Mouse (Mus musculus) liver, embryonic 13.5 days (tissue): ENCODE measurements around the gene Gmeb2. TPM values are rescaled to one million over a fixed set of nuclear protein-coding genes. Genes with fewer than 3 reads are reported as not detected.
A peak's percentile ranks its signal among the peaks of the same experiment; 100 is the strongest.

Experiments used
- ATAC-seq: fragments of 200-750 bp; cut with Nextera tagmentation; 2 replicates; pipeline ENCODE4 v1.8.0; 2017; ENCODE audit warnings: low read depth, mild to moderate bottlenecking, moderate number of reproducible peaks, moderate library complexity
- DNase-seq: peaks from one replicate; pipeline ENCODE4 v3.0.0; 2022
- H3K27ac ChIP-seq: fragments of 300-500 bp; sonication (generic); 2 replicates; pipeline ENCODE4 v1.5.1; 2015; ENCODE audit warnings: moderate library complexity, mild to moderate bottlenecking, inconsistent platforms
- H3K27me3 ChIP-seq: fragments of 300-500 bp; sonication (generic); 2 replicates; pipeline ENCODE4 v1.6.1; 2015; ENCODE audit warnings: mild to moderate bottlenecking, inconsistent platforms
- H3K36me3 ChIP-seq: fragments of 300-500 bp; sonication (generic); 2 replicates; pipeline ENCODE4 v1.6.1; 2015; ENCODE audit warnings: mild to moderate bottlenecking, inconsistent platforms
- H3K4me1 ChIP-seq: fragments of 300-500 bp; sonication (generic); replicated peaks from 2 replicates; pipeline ENCODE4 v1.6.1; 2015; ENCODE audit warnings: inconsistent platforms
- H3K4me2 ChIP-seq: fragments of 300-500 bp; sonication (generic); 2 replicates; pipeline ENCODE4 v1.6.1; 2015; ENCODE audit warnings: inconsistent platforms, mild to moderate bottlenecking, moderate library complexity
- H3K4me3 ChIP-seq: fragments of 300-500 bp; sonication (generic); replicated peaks from 2 replicates; pipeline ENCODE4 v1.5.1; 2015; ENCODE audit warnings: mild to moderate bottlenecking, inconsistent platforms
- H3K9ac ChIP-seq: fragments of 300-500 bp; sonication (generic); 2 replicates; pipeline ENCODE4 v1.6.1; 2015; ENCODE audit warnings: mild to moderate bottlenecking, inconsistent platforms
- H3K9me3 ChIP-seq: fragments of 300-500 bp; sonication (generic); replicated peaks from 2 replicates; pipeline ENCODE4 v1.6.1; 2016; ENCODE audit warnings: inconsistent platforms
- WGBS: fragments of 180-500 bp; shearing (Covaris S2); methylation state at CpG from one replicate; pipeline ENCODE4 v1.1.7; 2015; ENCODE audit not compliant: insufficient replicate concordance; 5-methylcytosine and 5-hydroxymethylcytosine counted together
- polyA plus RNA-seq: library from polyadenylated mRNA; unstranded; fragments of >200 nt; fragmentation: Nextera tagmentation; extraction: Ambion mirVana; gene quantifications from 2 replicates; pipeline ENCODE4 v1.2.1, GENCODE M21; 2015

Gene Gmeb2
- polyA plus RNA-seq, 1 experiment from 2014 or later: 8.1 TPM

DNA sequence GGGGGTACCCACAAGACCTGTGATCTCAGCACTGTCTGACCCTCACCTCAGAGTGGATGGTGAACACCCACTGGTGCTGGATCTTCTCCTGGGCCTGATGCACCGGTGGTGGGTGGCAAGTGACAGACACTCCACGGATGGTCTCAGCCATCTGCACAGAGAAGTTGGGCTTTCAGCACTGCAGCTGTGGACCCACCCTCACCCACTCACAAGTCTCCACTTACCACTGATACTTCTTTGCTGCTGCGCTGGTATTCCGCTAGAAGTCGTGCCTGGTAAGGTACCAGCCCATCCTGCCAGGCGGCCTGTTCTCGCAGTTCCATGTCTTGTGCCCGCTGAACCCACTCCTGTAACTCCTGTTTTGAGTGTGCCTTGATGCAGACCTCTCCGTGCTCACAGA is 48.6 kb downstream of the Gmeb2 start:
- WGBS: 92% methylated on average over 9 of the region's 9 CpGs
- Histone ChIP-seq H3K4me1 (peaks cover 36% of the 10 kb centered on the region), H3K9ac (no peak overlapping the region), H3K9me3 (no peaks in the 10 kb centered on the region), H3K4me3 (no peak overlapping the region), H3K4me2 (0 out of 2 replicates have a peak overlapping the region, but pooled peaks have one; percentile 12), H3K27me3 (no peaks in the 10 kb centered on the region), H3K36me3 (peaks cover 50% of the 10 kb centered on the region), H3K27ac (no peak overlapping the region)
- no peak for ATAC-seq
- DNase-seq: no peak

DNA sequence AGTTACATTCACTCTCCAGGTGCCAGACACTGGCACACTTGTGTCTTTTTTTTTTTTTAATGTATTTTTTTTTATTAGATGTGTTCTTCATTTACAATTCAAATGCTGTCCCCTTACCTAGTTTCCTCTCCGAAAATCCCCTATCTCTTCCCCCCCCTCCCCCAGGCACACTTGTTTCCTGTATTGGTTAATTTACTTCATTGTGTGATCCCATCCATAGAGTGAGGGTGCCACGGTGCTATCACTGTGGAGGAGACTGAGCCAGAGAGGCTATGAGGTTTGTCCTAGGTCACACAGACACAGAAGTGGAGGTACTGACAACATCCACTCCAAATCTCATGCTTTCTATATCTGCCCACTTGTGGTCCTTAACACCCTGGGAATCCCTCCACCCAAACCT is 49.0 kb downstream of the Gmeb2 start:
- 51% methylated on average over 2 of the region's 2 CpGs for WGBS
- no peak overlapping the region for H3K4me3 ChIP-seq
- H3K9ac ChIP-seq: no peak overlapping the region
- H3K27ac ChIP-seq: no peak overlapping the region
- H3K9me3 ChIP-seq: no peaks in the 10 kb centered on the region
- H3K4me1 ChIP-seq: peaks cover 32% of the 10 kb centered on the region
- ATAC-seq (no peak), DNase-seq (no peak)
- H3K4me2 ChIP-seq: no peak overlapping the region
- H3K36me3 ChIP-seq: peaks cover 54% of the 10 kb centered on the region
- no peaks in the 10 kb centered on the region for H3K27me3 ChIP-seq

DNA sequence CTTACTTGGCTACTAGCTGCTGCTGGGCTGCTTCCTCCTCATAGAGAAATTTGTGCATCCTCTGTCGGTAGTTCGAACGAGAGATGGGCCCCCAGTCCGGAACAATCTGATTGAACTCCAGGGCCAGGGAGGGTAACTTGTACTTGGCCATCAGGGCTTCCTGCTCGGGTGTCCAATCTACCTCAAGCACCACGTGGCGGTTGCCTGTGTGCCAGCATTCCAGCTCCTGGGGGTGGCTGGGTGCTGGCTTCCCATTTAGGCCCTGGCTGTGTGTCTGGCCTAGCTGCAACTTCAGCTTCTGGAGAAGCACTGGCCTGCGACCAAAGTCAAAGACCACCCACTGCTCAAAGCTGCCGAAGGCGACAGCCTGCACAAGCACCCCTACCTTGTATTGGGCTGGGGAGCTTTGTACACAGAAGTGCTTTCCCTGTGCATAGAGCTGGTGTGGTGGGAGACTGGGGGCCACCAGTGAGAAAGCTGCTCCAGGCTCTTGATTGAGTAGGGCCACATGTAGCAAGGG is 49.7 kb downstream of the Gmeb2 start:
- H3K36me3 ChIP-seq: peaks cover 61% of the 10 kb centered on the region
- WGBS: 76% methylated on average over 10 of the region's 10 CpGs
- DNase-seq: no peak
- H3K9ac ChIP-seq: no peak overlapping the region; the same call in 1 of the 2 replicates
- no peak overlapping the region for H3K27ac ChIP-seq
- no peak overlapping the region for H3K4me3 ChIP-seq
- H3K9me3 ChIP-seq: no peaks in the 10 kb centered on the region
- no peaks in the 10 kb centered on the region for H3K27me3 ChIP-seq
- no peak overlapping the region for H3K4me2 ChIP-seq
- H3K4me1 ChIP-seq: peaks cover 30% of the 10 kb centered on the region
- no peak for ATAC-seq

DNA sequence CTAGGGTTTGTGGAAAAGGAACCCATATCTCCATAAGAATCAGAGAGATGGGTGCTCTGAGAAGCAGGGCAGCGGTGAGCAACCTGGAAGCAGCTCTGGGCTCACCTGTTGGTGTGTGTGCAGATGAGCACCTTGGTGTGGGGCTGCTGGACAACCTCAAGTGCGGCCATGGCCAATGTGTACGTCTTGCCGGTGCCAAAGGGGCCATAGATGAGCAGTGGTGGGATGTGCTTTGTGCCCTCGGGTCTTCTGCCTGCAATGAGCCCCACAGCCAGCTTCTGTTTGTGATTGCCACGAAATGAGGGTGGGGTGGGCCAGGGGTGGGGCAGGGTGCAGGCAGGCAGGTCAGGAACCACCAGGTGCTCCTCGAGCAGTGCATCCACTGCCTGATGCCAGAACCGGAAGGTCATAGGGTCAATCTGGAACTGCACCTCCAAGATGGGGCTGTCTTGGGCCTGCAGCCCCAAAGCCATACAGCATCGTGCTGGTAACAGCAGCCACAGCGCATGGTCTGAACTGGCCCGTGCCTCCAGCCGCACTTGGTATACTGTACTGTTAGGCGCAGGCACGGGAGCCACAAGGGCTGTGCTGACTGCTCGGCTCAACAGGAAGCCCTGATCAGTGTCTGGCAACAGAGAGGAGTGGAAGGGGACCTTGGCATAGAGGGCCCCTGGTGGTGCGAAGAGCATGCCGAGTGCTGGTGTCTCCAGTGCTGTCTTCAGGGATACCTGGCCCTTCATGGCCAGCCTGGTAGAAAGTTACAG is 50.4 kb downstream of the Gmeb2 start:
- no peaks in the 10 kb centered on the region for H3K9me3 ChIP-seq
- no peak for ATAC-seq
- WGBS: 81% methylated on average over 17 of the region's 17 CpGs
- H3K4me1 ChIP-seq: peaks cover 24% of the 10 kb centered on the region
- H3K36me3 ChIP-seq: peaks cover 68% of the 10 kb centered on the region
- H3K27ac ChIP-seq: no peak overlapping the region
- no peak overlapping the region for H3K4me2 ChIP-seq
- H3K9ac ChIP-seq: no peak overlapping the region; the same call in 1 of the 2 replicates
- no peak overlapping the region for H3K4me3 ChIP-seq
- no peak for DNase-seq
- no peaks in the 10 kb centered on the region for H3K27me3 ChIP-seq

DNA sequence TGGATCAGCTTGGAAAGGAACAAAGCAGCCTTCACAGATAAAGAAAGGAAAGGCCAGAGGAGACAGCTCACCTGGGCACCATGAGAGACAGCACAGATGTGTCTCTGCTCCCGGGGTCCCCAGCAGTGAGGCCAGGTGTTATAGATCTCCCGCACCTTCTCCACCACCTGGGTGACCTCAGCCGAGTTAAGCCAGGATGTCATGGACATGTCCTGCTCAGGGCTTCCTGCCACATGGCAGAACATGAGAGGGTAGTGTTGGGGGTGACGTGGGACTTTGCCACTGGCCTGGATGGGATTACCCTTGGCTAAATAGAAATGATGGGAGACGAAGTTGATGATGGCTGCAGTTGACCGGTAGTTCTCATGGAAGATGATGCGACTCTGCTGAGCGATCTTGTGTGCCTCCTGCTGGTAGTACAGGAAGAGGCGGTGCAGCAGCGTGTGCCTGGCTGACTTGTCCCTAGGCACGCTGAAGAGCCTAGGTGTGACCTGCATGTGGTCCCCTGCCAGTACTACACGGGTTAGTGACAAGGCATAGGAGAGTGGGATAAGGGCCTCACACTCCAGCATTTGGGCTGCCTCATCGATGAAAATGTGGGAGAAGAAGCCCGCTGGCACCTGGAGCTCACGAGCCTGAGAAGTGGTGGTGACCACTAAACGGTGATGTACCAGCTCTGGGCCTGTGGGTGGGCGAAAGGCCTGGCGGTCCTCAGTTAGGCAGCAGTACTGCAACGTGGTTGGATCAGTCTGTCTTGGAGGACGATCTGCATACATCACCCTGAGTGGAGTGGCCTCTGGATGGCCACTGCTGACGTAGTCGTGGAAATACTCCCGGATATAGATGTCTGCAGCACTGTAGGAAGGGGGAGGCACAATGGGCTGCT is 51.9 kb downstream of the Gmeb2 start:
- H3K9ac ChIP-seq: no peak overlapping the region
- DNase-seq (no peak), ATAC-seq (no peak)
- no peak overlapping the region for H3K27ac ChIP-seq
- H3K4me2 ChIP-seq: no peak overlapping the region
- 76% methylated on average over 23 of the region's 23 CpGs for WGBS
- H3K36me3 ChIP-seq: peaks cover 79% of the 10 kb centered on the region
- H3K27me3 ChIP-seq: no peaks in the 10 kb centered on the region
- peaks cover 8% of the 10 kb centered on the region for H3K4me1 ChIP-seq
- H3K9me3 ChIP-seq: no peaks in the 10 kb centered on the region
- H3K4me3 ChIP-seq: no peak overlapping the region

DNA sequence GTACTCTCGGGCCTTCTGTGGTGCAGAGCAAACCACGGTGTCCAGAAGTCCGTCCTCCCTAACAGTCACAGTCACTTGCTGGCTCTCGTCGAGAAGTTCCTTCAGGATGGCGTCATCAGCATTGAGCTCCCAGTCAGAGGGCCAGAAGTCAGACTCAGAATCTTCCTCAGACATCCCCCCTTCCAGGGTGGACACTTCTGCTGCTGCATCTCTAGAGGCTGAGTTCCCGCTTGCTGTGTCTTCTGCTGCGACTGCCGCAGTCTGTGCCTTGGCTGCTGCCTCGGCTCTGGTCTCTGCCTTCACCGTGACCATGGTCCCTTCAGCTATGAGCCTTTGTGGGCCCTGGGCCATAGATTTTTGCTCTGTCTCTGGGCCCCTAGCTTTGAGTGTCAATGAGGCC is 53.2 kb downstream of the Gmeb2 start:
- Histone ChIP-seq H3K4me2 (no peak overlapping the region), H3K9me3 (no peaks in the 10 kb centered on the region), H3K4me1 (peaks cover 4% of the 10 kb centered on the region; the same call in 1 of the 2 replicates), H3K27me3 (no peaks in the 10 kb centered on the region), H3K9ac (no peak overlapping the region), H3K27ac (no peak overlapping the region), H3K36me3 (peaks cover 79% of the 10 kb centered on the region), H3K4me3 (no peak overlapping the region)
- DNase-seq (no peak), ATAC-seq (no peak)
- 86% methylated on average over 11 of the region's 11 CpGs for WGBS

DNA sequence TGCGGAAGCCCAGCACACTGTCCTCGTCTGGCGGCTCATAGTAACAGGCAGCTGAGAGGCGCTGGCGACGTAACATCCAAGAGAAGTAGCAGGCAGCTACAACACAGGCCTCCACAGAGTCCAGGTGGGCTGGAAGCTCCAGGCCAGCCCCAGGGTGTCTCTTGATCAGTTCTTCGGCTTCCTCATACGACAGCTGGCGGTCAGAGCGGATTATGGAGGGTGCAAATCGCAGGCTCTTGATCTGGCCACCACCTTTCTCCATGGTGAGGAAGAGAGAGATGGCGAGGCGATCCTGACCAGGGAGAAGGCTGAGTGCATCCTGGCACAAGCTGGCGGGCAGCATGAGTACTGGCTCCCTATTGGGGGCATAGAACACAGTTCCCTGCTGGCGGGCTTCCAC is 54.4 kb downstream of the Gmeb2 start:
- ATAC-seq: no peak
- H3K4me3 ChIP-seq: no peak overlapping the region
- H3K4me1 ChIP-seq: no peaks in the 10 kb centered on the region
- H3K36me3 ChIP-seq: peaks cover 85% of the 10 kb centered on the region
- no peaks in the 10 kb centered on the region for H3K27me3 ChIP-seq
- H3K9ac ChIP-seq: no peak overlapping the region
- H3K27ac ChIP-seq: no peak overlapping the region
- H3K9me3 ChIP-seq: no peaks in the 10 kb centered on the region
- 84% methylated on average over 15 of the region's 15 CpGs for WGBS
- DNase-seq: no peak
- H3K4me2 ChIP-seq: no peak overlapping the region

DNA sequence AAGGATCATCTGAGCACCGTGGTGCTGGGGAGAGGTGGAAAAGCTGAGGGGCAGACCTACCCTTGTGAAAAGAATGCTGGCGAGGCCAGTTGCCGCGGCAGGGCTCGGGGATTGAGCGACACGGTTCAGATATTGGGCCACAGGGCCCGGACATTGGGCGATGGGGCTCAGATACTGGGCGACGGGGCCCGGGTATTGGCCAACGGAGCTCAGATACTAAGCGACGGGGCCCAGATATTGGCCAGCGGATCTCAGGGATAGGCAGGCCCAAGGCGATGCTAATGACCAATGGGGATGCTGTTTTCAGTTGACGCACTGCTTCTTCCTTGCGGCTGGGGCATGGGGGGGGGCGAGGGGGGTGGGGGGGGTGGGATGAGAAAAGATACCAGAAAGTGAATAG is 56.7 kb downstream of the Gmeb2 start:
- Histone ChIP-seq H3K27me3 (no peaks in the 10 kb centered on the region), H3K36me3 (peaks cover 76% of the 10 kb centered on the region), H3K9me3 (no peaks in the 10 kb centered on the region), H3K4me1 (no peaks in the 10 kb centered on the region), H3K9ac (no peak overlapping the region), H3K4me2 (no peak overlapping the region), H3K27ac (no peak overlapping the region), H3K4me3 (no peak overlapping the region)
- 78% methylated on average over 19 of the region's 20 CpGs for WGBS
- ATAC-seq (no peak), DNase-seq (no peak)

DNA sequence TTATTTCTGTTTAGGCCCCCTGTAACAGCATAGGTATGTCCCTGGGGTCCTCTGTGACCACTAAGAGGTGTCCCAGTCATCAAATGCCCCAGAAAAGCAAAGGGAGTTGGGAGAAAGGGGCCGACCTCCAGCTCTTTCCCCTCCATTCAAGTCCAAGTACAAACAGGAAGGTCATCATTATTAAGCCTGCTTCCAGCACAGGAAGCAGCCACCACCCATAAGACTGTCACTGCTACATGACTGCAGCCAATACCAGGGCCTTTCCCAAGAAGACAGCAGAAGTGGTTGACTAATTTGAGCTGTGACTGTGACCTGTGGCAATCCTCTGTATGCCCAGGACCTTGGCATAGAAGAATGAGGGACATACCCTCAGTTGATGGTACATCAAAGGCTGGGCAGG is 59.5 kb downstream of the Gmeb2 start:
- H3K4me3 ChIP-seq: no peak overlapping the region
- H3K9me3 ChIP-seq: no peaks in the 10 kb centered on the region
- no peaks in the 10 kb centered on the region for H3K27me3 ChIP-seq
- ATAC-seq (no peak), DNase-seq (no peak)
- no peak overlapping the region for H3K9ac ChIP-seq
- H3K27ac ChIP-seq: no peak overlapping the region
- no peak overlapping the region for H3K4me2 ChIP-seq
- H3K36me3 ChIP-seq: peaks cover 53% of the 10 kb centered on the region
- no peaks in the 10 kb centered on the region for H3K4me1 ChIP-seq
- WGBS: 18% methylated on average over 1 of the region's 1 CpGs

DNA sequence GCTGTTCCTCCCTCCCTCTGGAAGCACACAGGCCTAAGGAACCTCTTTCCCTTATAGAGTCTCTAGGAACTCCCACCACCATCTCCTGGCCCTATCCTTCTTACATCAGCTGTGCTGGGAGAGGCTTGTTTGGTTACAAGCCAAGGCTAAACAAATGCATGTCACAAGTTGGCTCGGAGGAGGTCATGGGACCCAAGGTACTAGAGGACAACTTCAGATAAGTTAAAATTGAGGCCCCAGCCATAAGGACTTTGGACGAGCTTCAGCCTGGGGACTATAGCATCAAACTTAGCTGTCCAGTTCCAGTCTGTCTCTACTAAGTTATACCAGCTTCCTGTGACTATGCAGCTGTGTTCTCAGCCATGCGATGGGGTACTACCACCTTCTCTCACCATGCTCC is 60.7 kb downstream of the Gmeb2 start:
- Histone ChIP-seq H3K4me3 (no peak overlapping the region), H3K27ac (no peak overlapping the region), H3K27me3 (0 out of 2 replicates have a peak, but pooled peaks cover 3% of the 10 kb centered on the region), H3K9me3 (no peaks in the 10 kb centered on the region), H3K36me3 (peaks cover 41% of the 10 kb centered on the region), H3K4me1 (no peaks in the 10 kb centered on the region), H3K4me2 (no peak overlapping the region), H3K9ac (no peak overlapping the region)
- 66% methylated on average over 3 of the region's 3 CpGs for WGBS
- ATAC-seq (no peak), DNase-seq (no peak)

DNA sequence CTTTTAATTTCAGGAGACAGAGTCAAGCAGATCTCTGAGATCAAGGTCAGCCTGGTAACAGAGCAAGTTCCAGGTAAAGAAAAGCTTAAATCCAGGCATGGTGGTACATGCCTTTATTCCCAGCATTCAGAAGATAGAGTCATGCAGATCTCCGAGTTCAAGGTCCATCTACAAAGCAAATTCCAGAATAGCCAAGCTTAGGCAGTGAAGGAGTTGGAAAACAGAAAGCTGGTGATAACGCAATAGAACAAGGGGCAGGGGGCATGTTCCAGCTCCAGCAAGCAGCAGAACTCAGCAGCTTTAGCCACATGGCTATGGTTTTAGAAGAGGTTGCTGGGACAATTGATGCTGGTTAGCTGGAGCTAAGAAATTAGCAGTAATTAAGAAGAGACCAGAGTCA is 62.8 kb downstream of the Gmeb2 start:
- ATAC-seq: no peak

More for the DNA sequence above, 62.8 kb downstream of the Gmeb2 start:
- Histone ChIP-seq H3K9ac (no peak overlapping the region), H3K36me3 (peaks cover 25% of the 10 kb centered on the region), H3K4me1 (peaks cover 5% of the 10 kb centered on the region), H3K27ac (no peak overlapping the region), H3K9me3 (no peaks in the 10 kb centered on the region), H3K27me3 (peaks cover 25% of the 10 kb centered on the region), H3K4me2 (no peak overlapping the region), H3K4me3 (no peak overlapping the region)
- WGBS: 57% methylated on average over 2 of the region's 2 CpGs
- no peak for DNase-seq
